Mouse (Mus musculus) embryonic facial prominence, embryonic 15.5 days (tissue): ENCODE measurements at regions not wholly inside any gene's neighbourhood (a gene's known extent, or its start where the extent isn't known, plus 50 kb on each side); places are given as distances from the start of the nearest gene placed in this dataset.

Experiments used
- ATAC-seq: fragments of 200-750 bp; cut with Nextera tagmentation; 2 replicates; pipeline ENCODE4 v1.8.0; 2017; ENCODE audit warnings: low read depth, moderate TSS enrichment; ENCODE audit not compliant: insufficient number of reproducible peaks, low FRiP score, low TSS enrichment
- H3K27ac ChIP-seq: fragments of 300-500 bp; sonication (generic); replicated peaks from 2 replicates; pipeline ENCODE4 v1.5.1; 2015; ENCODE audit warnings: mild to moderate bottlenecking, inconsistent platforms
- H3K27me3 ChIP-seq: fragments of 300-500 bp; sonication (generic); 2 replicates; pipeline ENCODE4 v1.6.1; 2015; ENCODE audit warnings: inconsistent platforms
- H3K36me3 ChIP-seq: fragments of 300-500 bp; sonication (generic); 2 replicates; pipeline ENCODE4 v1.6.1; 2015; ENCODE audit warnings: mild to moderate bottlenecking, inconsistent platforms
- H3K4me1 ChIP-seq: fragments of 300-500 bp; sonication (generic); 2 replicates; pipeline ENCODE4 v1.6.1; 2015; ENCODE audit warnings: inconsistent platforms
- H3K4me2 ChIP-seq: fragments of 300-500 bp; sonication (generic); replicated peaks from 2 replicates; pipeline ENCODE4 v1.6.1; 2015; ENCODE audit warnings: mild to moderate bottlenecking, inconsistent platforms
- H3K4me3 ChIP-seq: fragments of 300-500 bp; sonication (generic); replicated peaks from 2 replicates; pipeline ENCODE4 v1.5.1; 2015; ENCODE audit warnings: mild to moderate bottlenecking, inconsistent platforms
- H3K9ac ChIP-seq: fragments of 300-500 bp; sonication (generic); 2 replicates; pipeline ENCODE4 v1.6.1; 2015; ENCODE audit warnings: inconsistent platforms
- H3K9me3 ChIP-seq: fragments of 300-500 bp; sonication (generic); replicated peaks from 2 replicates; pipeline ENCODE4 v1.6.1; 2016; ENCODE audit warnings: inconsistent platforms
- WGBS: fragments of 180-500 bp; shearing (Covaris S2); methylation state at CpG from one replicate; pipeline ENCODE4 v1.1.7; 2015; 5-methylcytosine and 5-hydroxymethylcytosine counted together

DNA sequence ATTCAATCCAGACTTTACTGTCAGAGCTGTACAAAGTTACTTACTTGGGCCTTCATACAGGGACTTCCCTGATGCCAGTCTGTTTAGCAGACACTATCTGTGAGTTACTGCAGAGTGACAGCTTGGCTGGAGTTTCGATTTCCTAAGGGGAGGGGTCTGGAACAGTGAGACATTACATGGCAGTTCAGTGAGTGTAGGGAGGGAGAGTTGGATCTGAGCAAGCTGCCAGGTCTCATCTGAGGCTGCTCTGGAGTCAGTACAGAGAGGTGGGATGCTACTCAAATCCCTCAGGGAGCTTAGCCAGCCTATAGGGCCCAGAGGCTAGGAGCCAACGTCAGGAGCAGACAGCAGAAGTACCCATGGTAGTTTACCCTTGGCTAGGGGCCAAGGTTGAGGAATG lies 1329.8 kb upstream of the Nr2f1 start:
- WGBS, result 22% methylated on average over 2 of the region's 2 CpGs

DNA sequence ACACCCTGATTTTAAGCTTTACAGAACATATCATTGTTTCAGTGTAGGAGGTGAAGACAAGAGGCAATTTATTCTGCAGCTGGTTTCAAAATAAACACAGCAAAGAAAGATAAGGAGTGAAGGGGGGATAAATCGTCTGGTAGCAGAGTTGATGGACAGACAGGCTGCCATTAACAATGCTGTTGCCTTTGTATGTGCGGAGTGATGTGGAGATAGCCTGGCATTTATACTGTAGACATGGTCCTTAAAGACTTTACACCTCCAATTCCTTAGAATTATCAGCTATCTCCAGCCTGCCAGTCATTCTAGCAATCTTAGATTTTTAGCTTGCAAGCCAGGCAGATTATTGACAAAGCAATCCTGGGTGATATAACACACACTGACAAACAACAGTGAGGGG lies 1332.5 kb upstream of the Arrdc3 start:
- H3K27ac ChIP-seq, result no peak overlapping the region
- no peaks in the 10 kb centered on the region for H3K9me3 ChIP-seq
- H3K27me3 ChIP-seq, result no peaks in the 10 kb centered on the region
- H3K36me3 ChIP-seq, result no peaks in the 10 kb centered on the region
- H3K4me3 ChIP-seq, result no peak overlapping the region
- no peaks in the 10 kb centered on the region for H3K4me1 ChIP-seq
- WGBS, result 45% methylated on average over 2 of the region's 2 CpGs
- no peak overlapping the region for H3K9ac ChIP-seq
- ATAC-seq, result no peak
- no peak overlapping the region for H3K4me2 ChIP-seq

More for the DNA sequence above, 1329.8 kb upstream of the Nr2f1 start:
- Histone ChIP-seq H3K4me2 (no peak overlapping the region), H3K9ac (no peak overlapping the region), H3K36me3 (no peaks in the 10 kb centered on the region), H3K4me3 (no peak overlapping the region), H3K9me3 (no peaks in the 10 kb centered on the region), H3K4me1 (no peaks in the 10 kb centered on the region), H3K27ac (no peak overlapping the region; the same call in 1 of the 2 replicates), H3K27me3 (no peaks in the 10 kb centered on the region)
- ATAC-seq, result peak; percentile 70; the same call in 1 of the 2 replicates

DNA sequence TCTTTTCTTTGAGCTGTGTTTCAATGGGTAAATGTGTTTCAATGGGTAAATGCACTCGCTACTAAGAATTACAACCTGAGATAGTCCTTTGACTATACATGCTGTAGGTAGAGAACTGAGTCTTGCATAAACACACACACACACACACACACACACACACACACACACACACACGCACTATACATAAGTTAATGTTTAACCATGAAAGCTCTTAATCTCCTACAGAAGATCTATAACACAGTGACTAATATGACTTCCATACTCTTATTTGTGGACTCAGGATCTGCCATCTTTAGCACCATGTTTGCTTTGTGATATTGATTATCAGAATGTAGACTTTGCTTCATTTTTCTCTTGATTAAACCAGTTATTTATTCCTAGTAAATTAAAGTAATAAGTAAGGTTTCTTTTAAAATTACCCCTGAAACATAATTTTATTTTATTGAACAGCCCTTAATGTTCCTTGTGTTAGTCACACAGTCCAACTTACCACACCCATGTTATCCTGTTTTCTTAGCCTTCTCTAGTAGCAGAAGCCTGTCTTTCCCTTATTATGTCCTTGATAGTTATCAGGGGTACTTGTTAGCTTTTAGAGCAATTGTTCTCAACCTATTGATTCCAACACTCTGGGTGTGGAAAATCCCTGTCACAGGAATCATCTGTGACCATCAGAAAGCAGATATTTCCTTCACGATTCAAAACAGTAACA lies 1327.5 kb upstream of the Arrdc3 start:
- ATAC-seq, result no peak
- no peak overlapping the region for H3K27ac ChIP-seq
- H3K4me3 ChIP-seq, result no peak overlapping the region
- no peaks in the 10 kb centered on the region for H3K27me3 ChIP-seq
- no peak overlapping the region for H3K4me2 ChIP-seq
- no peak overlapping the region for H3K9ac ChIP-seq
- H3K4me1 ChIP-seq, result no peaks in the 10 kb centered on the region
- H3K36me3 ChIP-seq, result no peaks in the 10 kb centered on the region
- no peaks in the 10 kb centered on the region for H3K9me3 ChIP-seq
- WGBS, result 84% methylated on average over 3 of the region's 3 CpGs
